Mouse (Mus musculus): ENCODE data around the gene Gm43518. TPM values are rescaled to one million over a fixed set of nuclear protein-coding genes. Genes with fewer than 3 reads are reported as not detected.
A peak's percentile ranks its signal among the peaks of the same experiment; 100 is the strongest.

Gene Gm43518
- total RNA-seq, 2 experiments from 2014 or later: not detected

DNA sequence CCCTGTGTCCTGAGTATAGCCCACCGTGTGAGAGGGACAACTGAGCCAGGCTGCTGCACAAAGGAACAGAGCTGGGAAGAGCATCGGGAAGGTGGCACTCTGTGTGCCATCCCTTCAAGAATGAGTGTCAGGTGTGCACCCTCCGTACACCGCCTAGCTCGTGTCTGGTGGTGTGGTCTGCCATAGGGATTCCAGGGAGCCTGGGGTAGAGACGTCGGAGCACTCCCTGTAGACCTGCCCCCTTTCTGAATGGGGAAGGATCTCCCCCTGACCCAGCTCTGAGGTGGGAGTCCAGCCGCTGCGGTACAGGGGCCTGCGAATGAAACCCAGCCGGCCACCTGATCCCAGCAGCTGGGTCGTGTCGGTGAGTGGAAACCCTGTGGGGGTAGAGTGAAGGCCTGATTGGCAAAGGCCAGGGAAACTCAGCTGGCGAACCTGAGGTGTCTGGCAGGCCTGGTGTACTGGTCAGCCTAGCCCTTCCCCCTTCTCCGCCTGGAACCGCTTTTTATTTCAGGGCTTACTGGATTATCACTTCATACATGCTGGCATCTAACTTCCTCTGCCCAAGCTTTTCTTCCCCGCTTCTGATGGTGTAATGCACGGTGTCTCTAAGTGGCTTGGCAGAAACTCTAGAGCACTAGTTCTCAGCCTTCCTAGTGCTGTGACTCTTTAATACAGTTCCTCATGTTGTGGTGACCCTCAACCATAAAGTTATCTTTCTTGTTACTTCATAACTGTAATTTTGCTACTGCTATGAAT lies 52.2 kb downstream of the Gm43518 start:
- peak; percentile 55 for DNase-seq

- DNase-seq: no peak
Observed at GRCm38 (mm10) chr5:123979980-123980369, 52.8 kb downstream of the Gm43518 start.

DNA sequence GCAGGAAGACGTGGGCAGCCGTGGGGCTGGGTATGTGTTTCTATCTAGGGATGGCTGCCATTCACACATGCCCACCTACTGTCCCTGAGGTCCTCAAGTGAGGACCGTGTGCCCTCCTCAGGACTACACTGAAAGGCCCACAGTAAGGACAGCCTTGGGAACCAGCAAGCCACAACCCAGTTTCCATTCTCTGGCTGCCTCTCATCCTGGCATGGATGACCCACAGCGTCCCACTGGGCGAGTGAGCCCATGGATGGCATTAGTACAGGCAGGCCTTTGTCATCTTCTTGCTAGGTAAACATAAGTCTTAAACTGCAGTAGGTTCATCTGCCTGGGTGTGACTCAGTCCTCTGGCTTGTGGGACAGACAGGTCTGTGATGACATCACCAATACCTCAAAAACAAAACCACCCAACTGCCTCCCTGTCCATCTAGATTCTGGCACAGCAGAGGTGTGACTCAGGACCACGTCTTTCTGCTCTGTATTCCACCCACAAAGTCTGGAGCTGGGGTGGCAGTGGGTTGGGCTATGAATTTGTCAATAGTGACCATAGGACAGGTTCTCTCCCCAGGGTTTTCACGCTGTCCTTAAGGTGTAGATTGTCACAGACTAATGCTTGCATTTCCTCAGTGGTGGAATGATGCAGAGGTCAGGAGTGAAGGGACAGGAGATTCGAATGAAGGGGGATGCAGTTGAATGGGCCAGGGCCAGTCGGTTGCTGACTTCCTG lies 53.5 kb downstream of the Gm43518 start:
- DNase-seq: no peak

- no peak for DNase-seq
Observed at GRCm38 (mm10) chr5:123981250-123981554, 54.0 kb downstream of the Gm43518 start.

DNA sequence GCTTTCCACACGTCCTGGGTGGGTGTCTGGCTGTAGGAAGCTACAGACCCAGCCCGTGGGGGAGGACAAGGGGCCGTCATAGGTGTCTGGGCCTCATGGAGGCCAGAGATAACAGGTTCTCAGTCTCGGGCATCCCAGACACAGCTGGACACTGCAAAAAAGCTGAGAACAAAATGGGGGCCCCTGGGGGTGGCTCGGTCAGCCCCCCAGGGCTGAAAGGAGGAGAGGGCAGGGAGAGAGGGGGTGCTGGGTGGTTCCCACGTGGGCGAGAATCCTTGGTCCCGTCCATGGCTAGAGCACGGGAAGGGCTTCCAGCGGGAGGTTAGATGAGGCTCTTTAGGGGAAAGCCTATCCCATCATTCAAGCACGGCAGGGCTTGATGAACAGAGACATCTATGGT lies 55.6 kb downstream of the Gm43518 start:
- no peak for DNase-seq

GRCm38 (mm10) chr5:123985434-123985833 lies 58.2 kb downstream of the Gm43518 start:
- DNase-seq: no peak

- DNase-seq: no peak
Observed at GRCm38 (mm10) chr5:123986925-123987324, 59.7 kb downstream of the Gm43518 start.

DNA sequence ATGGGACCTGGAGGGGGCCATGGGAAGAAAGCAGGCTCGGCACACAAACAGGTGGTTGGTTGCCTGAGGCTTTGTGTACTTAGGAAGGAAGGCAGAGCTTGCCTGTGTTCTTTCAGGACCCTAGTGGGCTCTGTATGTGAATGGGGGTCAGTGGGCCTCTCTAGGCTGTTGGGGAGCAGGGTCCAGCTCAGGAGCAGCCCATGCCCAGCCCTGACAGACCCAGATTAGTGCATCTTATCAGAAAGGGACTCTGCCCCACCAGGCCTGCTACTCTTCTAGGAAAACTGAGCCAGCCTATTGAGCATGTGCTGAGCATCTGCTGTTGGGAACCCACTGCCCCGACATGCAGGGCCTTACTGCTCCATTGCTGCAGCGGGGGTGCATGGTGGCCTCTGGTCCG lies 60.3 kb downstream of the Gm43518 start:
- no peak for DNase-seq

Other genes starting within 250 kb of the Gm43518 start
- 100 to 1,000 TPM; 208 to 217 TPM for gene Clip1, start 242.8 kb upstream of the Gm43518 start, total RNA-seq (2021)
- 10 to 100 TPM; 16.2 to 17.4 TPM for gene Zcchc8, start 206.3 kb upstream of the Gm43518 start, total RNA-seq (2021)
- gene Rsrc2, start 178.0 kb upstream of the Gm43518 start, total RNA-seq (2021): 10 to 100 TPM; 31.5 to 36.2 TPM
- gene Kntc1, start 177.7 kb upstream of the Gm43518 start, total RNA-seq (2021): under 1 TPM; 0.28 to 0.99 TPM
- gene Hcar2, start 61.9 kb upstream of the Gm43518 start, total RNA-seq (2021): under 1 TPM in 1 of 2 experiments, not detected in 1; 0.75 TPM
- 1 to 10 TPM in 1 of 2 experiments, under 1 TPM in 1; 0.18 to 1.2 TPM for gene Hcar1, start 47.4 kb upstream of the Gm43518 start, total RNA-seq (2021)
- 10 to 100 TPM; 40.5 to 44.6 TPM for gene Denr, start 20.2 kb upstream of the Gm43518 start, total RNA-seq (2021)
- 1 to 10 TPM; 1.4 to 1.8 TPM for gene Ccdc62, start 3.3 kb downstream of the Gm43518 start, total RNA-seq (2021)
- gene Hip1r, start 46.2 kb downstream of the Gm43518 start, total RNA-seq (2021): 1 to 10 TPM; 6.2 to 6.6 TPM
- 1 to 10 TPM; 4.2 to 6.3 TPM for gene Vps37b, start 104.9 kb downstream of the Gm43518 start, total RNA-seq (2021)
- 1 to 10 TPM; 7.9 to 9.5 TPM for gene Abcb9, start 168.4 kb downstream of the Gm43518 start, total RNA-seq (2021)
- gene Ogfod2, start 184.9 kb downstream of the Gm43518 start, total RNA-seq (2021): 10 to 100 TPM; 10.0 to 10.4 TPM
- gene Arl6ip4, start 188.7 kb downstream of the Gm43518 start, total RNA-seq (2021): 10 to 100 TPM; 36.0 to 40.9 TPM

All from gastrocnemius, postnatal 25 days (tissue).